Mouse (Mus musculus): ENCODE data around the gene Gpatch3. TPM values are rescaled to one million over a fixed set of nuclear protein-coding genes. Genes with fewer than 3 reads are reported as not detected.

Gene Gpatch3
- polyA plus RNA-seq, 1 experiment from 2014 or later = 6.2 TPM

- peaks cover 19% of the 10 kb centered on the region for H3K36me3 ChIP-seq
Measured at GRCm38 (mm10) chr4:133611815-133612214, 37.3 kb downstream of the Gpatch3 start.

GRCm38 (mm10) chr4:133612416-133612815, 37.9 kb downstream of the Gpatch3 start:
- ATAC-seq (ENCODE audit: insufficient read depth, low FRiP score, low read depth) = no peak
- WGBS = 97% methylated on average over 7 of the region's 7 CpGs
- Histone ChIP-seq H3K9me3 (no peaks in the 10 kb centered on the region), H3K27me3 (replicated peaks) (no peaks in the 10 kb centered on the region), H3K9ac (no peak overlapping the region), H3K4me2 (no peak overlapping the region), H3K4me3 (replicated peaks) (no peak overlapping the region), H3K27ac (no peak overlapping the region), H3K4me1 (no peaks in the 10 kb centered on the region), H3K36me3 (peaks cover 19% of the 10 kb centered on the region)

More at GRCm38 (mm10) chr4:133611815-133612214, 37.3 kb downstream of the Gpatch3 start:
- WGBS = 98% methylated on average over 5 of the region's 5 CpGs
- no peak overlapping the region for H3K4me2 ChIP-seq
- peaks cover 3% of the 10 kb centered on the region; the same call in 1 of the 2 replicates for H3K4me1 ChIP-seq
- no peaks in the 10 kb centered on the region for H3K27me3 ChIP-seq (replicated peaks)
- no peak overlapping the region for H3K4me3 ChIP-seq (replicated peaks)
- H3K9me3 ChIP-seq = no peaks in the 10 kb centered on the region
- H3K27ac ChIP-seq = no peak overlapping the region
- H3K9ac ChIP-seq = no peak overlapping the region
- no peak for ATAC-seq (ENCODE audit: insufficient read depth, low FRiP score, low read depth)

GRCm38 (mm10) chr4:133613026-133613425, 38.5 kb downstream of the Gpatch3 start:
- no peak overlapping the region for H3K4me3 ChIP-seq (replicated peaks)
- H3K36me3 ChIP-seq = peaks cover 19% of the 10 kb centered on the region
- no peak overlapping the region for H3K27ac ChIP-seq
- H3K9ac ChIP-seq = no peak overlapping the region
- H3K9me3 ChIP-seq = no peaks in the 10 kb centered on the region
- no peak for ATAC-seq (ENCODE audit: insufficient read depth, low FRiP score, low read depth)
- no peaks in the 10 kb centered on the region for H3K4me1 ChIP-seq
- no peaks in the 10 kb centered on the region for H3K27me3 ChIP-seq (replicated peaks)
- H3K4me2 ChIP-seq = no peak overlapping the region
- WGBS = 91% methylated on average over 8 of the region's 8 CpGs

GRCm38 (mm10) chr4:133613867-133614266, 39.3 kb downstream of the Gpatch3 start:
- no peak for ATAC-seq (ENCODE audit: insufficient read depth, low FRiP score, low read depth)
- Histone ChIP-seq H3K4me1 (no peaks in the 10 kb centered on the region), H3K36me3 (peaks cover 13% of the 10 kb centered on the region), H3K4me3 (replicated peaks) (no peak overlapping the region), H3K9ac (no peak overlapping the region), H3K4me2 (no peak overlapping the region), H3K27me3 (replicated peaks) (no peaks in the 10 kb centered on the region), H3K27ac (no peak overlapping the region), H3K9me3 (no peaks in the 10 kb centered on the region)
- WGBS = 80% methylated on average over 4 of the region's 4 CpGs

- ATAC-seq (ENCODE audit: insufficient read depth, low FRiP score, low read depth) = no peak
- Histone ChIP-seq H3K9me3 (no peaks in the 10 kb centered on the region), H3K27me3 (replicated peaks) (no peaks in the 10 kb centered on the region), H3K27ac (no peak overlapping the region), H3K4me1 (no peaks in the 10 kb centered on the region), H3K4me3 (replicated peaks) (no peak overlapping the region), H3K4me2 (no peak overlapping the region), H3K9ac (no peak overlapping the region), H3K36me3 (peaks cover 13% of the 10 kb centered on the region)
- WGBS = 83% methylated on average over 8 of the region's 8 CpGs
Measured at GRCm38 (mm10) chr4:133614274-133614761, 39.8 kb downstream of the Gpatch3 start.

GRCm38 (mm10) chr4:133615416-133615815, 40.9 kb downstream of the Gpatch3 start:
- Histone ChIP-seq H3K27ac (no peak overlapping the region), H3K4me2 (no peak overlapping the region), H3K4me1 (no peaks in the 10 kb centered on the region), H3K27me3 (replicated peaks) (no peaks in the 10 kb centered on the region), H3K36me3 (peaks cover 13% of the 10 kb centered on the region), H3K4me3 (replicated peaks) (no peak overlapping the region), H3K9ac (no peak overlapping the region), H3K9me3 (no peaks in the 10 kb centered on the region)
- 83% methylated on average over 10 of the region's 10 CpGs for WGBS
- ATAC-seq (ENCODE audit: insufficient read depth, low FRiP score, low read depth) = no peak

GRCm38 (mm10) chr4:133617936-133618335, 43.4 kb downstream of the Gpatch3 start:
- Histone ChIP-seq H3K9ac (no peak overlapping the region), H3K4me2 (no peak overlapping the region), H3K9me3 (no peaks in the 10 kb centered on the region), H3K36me3 (peaks cover 4% of the 10 kb centered on the region), H3K4me3 (replicated peaks) (no peak overlapping the region), H3K27ac (no peak overlapping the region), H3K27me3 (replicated peaks) (no peaks in the 10 kb centered on the region), H3K4me1 (no peaks in the 10 kb centered on the region)
- WGBS = 94% methylated on average over 11 of the region's 11 CpGs
- no peak for ATAC-seq (ENCODE audit: insufficient read depth, low FRiP score, low read depth)

GRCm38 (mm10) chr4:133619473-133620136, 45.1 kb downstream of the Gpatch3 start:
- no peak overlapping the region for H3K4me2 ChIP-seq
- peaks cover 8% of the 10 kb centered on the region for H3K36me3 ChIP-seq
- H3K4me3 ChIP-seq (replicated peaks) = no peak overlapping the region
- no peak for ATAC-seq (ENCODE audit: insufficient read depth, low FRiP score, low read depth)
- no peak overlapping the region for H3K27ac ChIP-seq
- WGBS = 57% methylated on average over 4 of the region's 4 CpGs
- H3K4me1 ChIP-seq = no peaks in the 10 kb centered on the region
- no peak overlapping the region for H3K9ac ChIP-seq
- no peaks in the 10 kb centered on the region for H3K27me3 ChIP-seq (replicated peaks)
- H3K9me3 ChIP-seq = no peaks in the 10 kb centered on the region

- Histone ChIP-seq H3K9me3 (no peaks in the 10 kb centered on the region), H3K4me1 (no peaks in the 10 kb centered on the region), H3K4me3 (replicated peaks) (no peak overlapping the region), H3K27me3 (replicated peaks) (no peaks in the 10 kb centered on the region), H3K9ac (no peak overlapping the region), H3K27ac (no peak overlapping the region), H3K4me2 (no peak overlapping the region), H3K36me3 (peaks cover 8% of the 10 kb centered on the region)
- no peak for ATAC-seq (ENCODE audit: insufficient read depth, low FRiP score, low read depth)
- WGBS = 86% methylated on average over 8 of the region's 8 CpGs
Measured at GRCm38 (mm10) chr4:133620668-133621067, 46.1 kb downstream of the Gpatch3 start.

- Histone ChIP-seq H3K4me1 (no peaks in the 10 kb centered on the region), H3K9ac (no peak overlapping the region), H3K4me3 (replicated peaks) (no peak overlapping the region), H3K27ac (no peak overlapping the region), H3K36me3 (peaks cover 8% of the 10 kb centered on the region), H3K27me3 (replicated peaks) (no peaks in the 10 kb centered on the region), H3K9me3 (no peaks in the 10 kb centered on the region), H3K4me2 (no peak overlapping the region)
- 77% methylated on average over 10 of the region's 11 CpGs for WGBS
- ATAC-seq (ENCODE audit: insufficient read depth, low FRiP score, low read depth) = no peak
Measured at GRCm38 (mm10) chr4:133622161-133622695, 47.7 kb downstream of the Gpatch3 start.

GRCm38 (mm10) chr4:133624830-133625229, 50.3 kb downstream of the Gpatch3 start:
- Histone ChIP-seq H3K27me3 (replicated peaks) (no peaks in the 10 kb centered on the region), H3K4me3 (replicated peaks) (no peak overlapping the region), H3K27ac (no peak overlapping the region), H3K9ac (no peak overlapping the region), H3K4me2 (no peak overlapping the region), H3K9me3 (no peaks in the 10 kb centered on the region), H3K4me1 (no peaks in the 10 kb centered on the region), H3K36me3 (peaks cover 8% of the 10 kb centered on the region)
- no peak for ATAC-seq (ENCODE audit: insufficient read depth, low FRiP score, low read depth)
- WGBS = 88% methylated on average over 7 of the region's 7 CpGs

GRCm38 (mm10) chr4:133625621-133626071, 51.1 kb downstream of the Gpatch3 start:
- H3K9me3 ChIP-seq = no peaks in the 10 kb centered on the region
- H3K9ac ChIP-seq = no peak overlapping the region
- H3K27me3 ChIP-seq (replicated peaks) = no peaks in the 10 kb centered on the region
- WGBS = 67% methylated on average over 11 of the region's 11 CpGs
- H3K36me3 ChIP-seq = peaks cover 8% of the 10 kb centered on the region
- no peak overlapping the region for H3K4me3 ChIP-seq (replicated peaks)
- H3K27ac ChIP-seq = peak overlapping the region; percentile 48; the same call in 1 of the 2 replicates
- peak; percentile 59; the same call in 1 of the 2 replicates for ATAC-seq (ENCODE audit: insufficient read depth, low FRiP score, low read depth)
- no peaks in the 10 kb centered on the region for H3K4me1 ChIP-seq
- no peak overlapping the region for H3K4me2 ChIP-seq

Data from stomach, embryonic 15.5 days (tissue).